Mouse (Mus musculus) limb, embryonic 14.5 days (tissue): ENCODE results near the gene Atp1b1. TPM values are rescaled to one million over a fixed set of nuclear protein-coding genes. Genes with fewer than 3 reads are reported as not detected.

Experiments used
- ATAC-seq: fragments of 200-750 bp; cut with Nextera tagmentation; 2 replicates; pipeline ENCODE4 v1.8.0; 2017; ENCODE audit warnings: low read depth, moderate number of reproducible peaks, moderate TSS enrichment; ENCODE audit not compliant: low FRiP score
- DNase-seq: peaks from one replicate; pipeline ENCODE4 v3.0.0-alpha.2; 2015; ENCODE audit warnings: low spot score
- H3K27ac ChIP-seq: fragments of 300-500 bp; sonication (generic); replicated peaks from 2 replicates; pipeline ENCODE4 v1.5.1; 2014; ENCODE audit warnings: low read depth, mild to moderate bottlenecking, low read length, moderate library complexity, mixed read lengths
- H3K27me3 ChIP-seq: fragments of 300-500 bp; sonication (generic); 2 replicates; pipeline ENCODE4 v1.6.1; 2014; ENCODE audit warnings: low read length, mixed read lengths; ENCODE audit not compliant: control insufficient read depth, insufficient read depth
- H3K36me3 ChIP-seq: fragments of 300-500 bp; sonication (generic); 2 replicates; pipeline ENCODE4 v1.6.1; 2014; ENCODE audit warnings: mild to moderate bottlenecking, low read length, moderate library complexity, mixed read lengths; ENCODE audit not compliant: control insufficient read depth, insufficient read depth
- H3K4me1 ChIP-seq: fragments of 300-500 bp; sonication (generic); 2 replicates; pipeline ENCODE4 v1.6.1; 2014; ENCODE audit warnings: antibody characterized with exemption, low read length, mixed read lengths; ENCODE audit not compliant: control insufficient read depth, insufficient read depth
- H3K4me2 ChIP-seq: fragments of 300-500 bp; sonication (generic); replicated peaks from 2 replicates; pipeline ENCODE4 v1.6.1; 2014; ENCODE audit warnings: low read depth, mild to moderate bottlenecking, low read length, moderate library complexity; ENCODE audit not compliant: severe bottlenecking
- H3K4me3 ChIP-seq: fragments of 300-500 bp; sonication (generic); replicated peaks from 2 replicates; pipeline ENCODE4 v1.5.1; 2014; ENCODE audit warnings: low read length
- H3K9ac ChIP-seq: fragments of 300-500 bp; sonication (generic); 2 replicates; pipeline ENCODE4 v1.6.1; 2014; ENCODE audit warnings: mild to moderate bottlenecking, low read depth, low read length, moderate library complexity; ENCODE audit not compliant: severe bottlenecking
- H3K9me3 ChIP-seq: fragments of 300-500 bp; sonication (generic); 2 replicates; pipeline ENCODE4 v1.6.1; 2016; ENCODE audit warnings: low read length; ENCODE audit not compliant: control insufficient read depth
- POLR2A ChIP-seq: fragments of 200-500 bp; IDR thresholded peaks from 2 replicates; pipeline ENCODE4 v1.8.0; 2012; ENCODE audit warnings: inconsistent platforms, mild to moderate bottlenecking, moderate library complexity, borderline replicate concordance; ENCODE audit not compliant: insufficient read depth, insufficient read length; ENCODE audit errors: extremely low read depth
- WGBS: fragments of 180-500 bp; shearing (Covaris S2); extraction: QIAGEN DNeasy Blood & Tissue Kit; methylation state at CpG from one replicate; pipeline ENCODE4 v1.1.7; 2014; 5-methylcytosine and 5-hydroxymethylcytosine counted together
- polyA plus RNA-seq, 2 experiments: library from polyadenylated mRNA; depleted of rRNA in 1 of 2; stranded (reverse) in 1 of 2; unstranded in 1 of 2; fragments of >200 nt; fragmentation: Nextera tagmentation in 1 of 2; extraction: Ambion mirVana in 1 of 2; gene quantifications; 2 replicates each; pipeline versions ENCODE4 v1.2.1 to v1.2.3; 2012 to 2014

Atp1b1 gene
- polyA plus RNA-seq, 2 experiments: 11.3 to 12.7 TPM

DNA sequence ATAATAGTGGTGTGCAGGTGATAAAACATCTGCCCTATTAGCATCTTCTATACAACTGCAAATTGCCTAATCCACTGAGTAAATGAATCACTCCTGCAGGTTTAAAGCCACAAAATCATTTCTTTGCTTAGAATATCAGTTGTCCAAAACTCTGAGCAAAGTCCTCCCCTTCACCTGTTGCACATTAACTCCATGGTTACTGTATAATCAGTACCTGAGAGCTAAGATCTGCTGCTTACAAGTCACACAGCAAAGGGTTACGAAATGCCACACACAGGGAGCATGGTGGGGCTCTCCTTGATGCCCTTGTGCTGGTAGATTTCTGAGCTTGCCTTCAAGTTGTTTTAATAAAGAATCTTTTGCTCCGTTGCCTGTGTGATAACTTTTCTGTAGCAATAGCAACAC is 42.8 kb downstream of the Atp1b1 start:
- no peak overlapping the region for H3K9ac ChIP-seq
- no peak overlapping the region for H3K4me3 ChIP-seq
- TF ChIP-seq POLR2A: no peak
- H3K27ac ChIP-seq: no peak overlapping the region
- no peaks in the 10 kb centered on the region for H3K9me3 ChIP-seq
- no peak for ATAC-seq
- no peak for DNase-seq
- H3K27me3 ChIP-seq: no peaks in the 10 kb centered on the region
- no peaks in the 10 kb centered on the region for H3K36me3 ChIP-seq
- H3K4me2 ChIP-seq: no peak overlapping the region
- H3K4me1 ChIP-seq: no peaks in the 10 kb centered on the region
- WGBS: 85% methylated on average over 2 of the region's 2 CpGs

DNA sequence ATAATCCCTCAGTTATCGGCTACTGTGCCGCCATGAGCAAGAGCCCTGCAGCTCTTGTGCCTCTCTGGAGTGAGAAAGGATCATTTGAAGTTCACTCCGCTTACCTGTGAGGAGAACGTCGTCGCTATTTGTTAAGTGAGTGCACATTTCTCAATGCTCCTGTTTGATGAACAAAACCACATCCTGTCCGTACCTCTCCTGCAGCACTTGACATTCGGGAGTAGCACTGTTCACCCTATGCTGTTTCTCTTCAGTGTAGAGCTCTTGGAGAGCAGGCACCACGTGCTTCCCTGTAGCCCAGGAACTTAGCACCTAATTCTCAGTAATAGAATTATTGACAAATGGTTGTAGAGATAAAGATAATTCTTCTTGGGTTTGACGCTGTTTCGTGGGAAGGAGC is 44.5 kb downstream of the Atp1b1 start:
- DNase-seq: no peak
- H3K9ac ChIP-seq: no peak overlapping the region
- WGBS: 93% methylated on average over 11 of the region's 11 CpGs

DNA sequence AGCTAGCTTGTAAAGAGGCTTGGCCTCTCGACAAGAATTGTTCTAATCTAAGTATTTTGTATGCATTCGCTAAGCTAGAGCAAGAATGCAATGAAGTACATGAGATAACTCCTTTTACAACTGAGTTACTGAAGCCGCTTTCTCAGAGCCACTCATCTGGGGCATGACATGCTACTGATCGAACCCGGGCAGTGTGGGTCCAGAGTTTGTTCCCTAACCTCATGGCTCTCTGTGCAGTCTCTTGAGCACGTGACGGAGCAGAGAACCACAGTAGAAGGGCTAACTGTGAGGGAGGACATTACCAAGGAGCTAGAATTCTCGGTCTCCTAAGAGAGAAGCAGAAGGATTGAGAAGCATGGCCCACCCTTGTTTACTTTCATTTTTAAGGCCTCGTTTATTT is 45.2 kb downstream of the Atp1b1 start:
- no peaks in the 10 kb centered on the region for H3K27me3 ChIP-seq
- no peaks in the 10 kb centered on the region for H3K36me3 ChIP-seq
- H3K9ac ChIP-seq: no peak overlapping the region
- H3K4me3 ChIP-seq: no peak overlapping the region
- WGBS: 96% methylated on average over 9 of the region's 9 CpGs
- no peaks in the 10 kb centered on the region for H3K9me3 ChIP-seq
- ATAC-seq (no peak), DNase-seq (no peak)
- no peak for TF ChIP-seq POLR2A
- no peak overlapping the region for H3K27ac ChIP-seq
- no peaks in the 10 kb centered on the region for H3K4me1 ChIP-seq
- H3K4me2 ChIP-seq: no peak overlapping the region

More for the DNA sequence above, 44.5 kb downstream of the Atp1b1 start:
- ATAC-seq: no peak
- Histone ChIP-seq H3K27me3 (no peaks in the 10 kb centered on the region), H3K4me3 (no peak overlapping the region), H3K36me3 (no peaks in the 10 kb centered on the region), H3K4me1 (no peaks in the 10 kb centered on the region), H3K4me2 (no peak overlapping the region), H3K27ac (no peak overlapping the region), H3K9me3 (no peaks in the 10 kb centered on the region)
- TF ChIP-seq POLR2A: no peak

DNA sequence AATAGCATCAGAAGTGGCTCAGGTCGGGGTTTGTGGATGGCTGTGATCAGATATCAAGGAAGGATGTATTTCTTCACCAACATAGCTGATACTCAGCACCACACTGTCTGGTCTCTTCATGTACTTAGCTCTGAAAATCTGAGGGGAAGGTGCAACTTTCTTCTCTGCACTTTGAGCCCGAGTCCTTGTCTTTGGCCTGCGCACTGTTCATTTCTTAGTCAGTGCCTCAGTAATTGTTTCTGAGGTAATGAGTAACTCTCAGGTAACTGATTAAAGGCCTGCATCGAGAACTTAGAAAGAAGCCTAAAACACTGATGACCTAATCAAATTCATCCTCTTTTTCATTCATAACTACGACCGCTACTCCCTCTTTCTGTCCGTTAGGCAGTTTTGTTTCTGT is 46.8 kb downstream of the Atp1b1 start:
- Histone ChIP-seq H3K9me3 (no peaks in the 10 kb centered on the region), H3K4me3 (no peak overlapping the region), H3K27me3 (no peaks in the 10 kb centered on the region), H3K4me1 (no peaks in the 10 kb centered on the region), H3K36me3 (no peaks in the 10 kb centered on the region), H3K9ac (no peak overlapping the region), H3K4me2 (no peak overlapping the region), H3K27ac (no peak overlapping the region)
- 92% methylated on average over 7 of the region's 7 CpGs for WGBS
- ATAC-seq (no peak), DNase-seq (no peak)
- TF ChIP-seq POLR2A: no peak

DNA sequence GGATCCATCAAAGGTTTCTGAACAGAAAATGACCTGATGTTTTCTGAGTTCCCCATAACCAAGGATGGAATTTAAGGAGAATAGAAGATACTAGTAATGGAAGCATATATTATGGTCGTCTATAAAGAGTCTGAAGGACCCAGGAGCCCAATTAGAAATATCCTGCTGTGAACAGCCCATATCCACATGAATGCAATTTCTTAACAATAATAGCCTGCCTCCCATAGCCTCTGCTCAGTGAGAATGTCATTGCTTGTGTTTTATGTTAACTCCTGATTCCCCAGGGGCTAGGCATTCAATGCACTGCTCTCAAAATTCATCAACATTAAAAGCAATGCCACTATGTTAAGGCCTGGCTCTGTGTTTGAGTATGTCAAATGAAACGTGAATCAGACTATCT is 49.5 kb downstream of the Atp1b1 start:
- ATAC-seq (no peak), DNase-seq (no peak)
- Histone ChIP-seq H3K4me3 (no peak overlapping the region), H3K36me3 (no peaks in the 10 kb centered on the region), H3K9ac (no peak overlapping the region), H3K27ac (no peak overlapping the region), H3K9me3 (no peaks in the 10 kb centered on the region), H3K4me2 (no peak overlapping the region), H3K27me3 (no peaks in the 10 kb centered on the region), H3K4me1 (no peaks in the 10 kb centered on the region)
- TF ChIP-seq POLR2A: no peak
- 42% methylated on average over 2 of the region's 2 CpGs for WGBS

DNA sequence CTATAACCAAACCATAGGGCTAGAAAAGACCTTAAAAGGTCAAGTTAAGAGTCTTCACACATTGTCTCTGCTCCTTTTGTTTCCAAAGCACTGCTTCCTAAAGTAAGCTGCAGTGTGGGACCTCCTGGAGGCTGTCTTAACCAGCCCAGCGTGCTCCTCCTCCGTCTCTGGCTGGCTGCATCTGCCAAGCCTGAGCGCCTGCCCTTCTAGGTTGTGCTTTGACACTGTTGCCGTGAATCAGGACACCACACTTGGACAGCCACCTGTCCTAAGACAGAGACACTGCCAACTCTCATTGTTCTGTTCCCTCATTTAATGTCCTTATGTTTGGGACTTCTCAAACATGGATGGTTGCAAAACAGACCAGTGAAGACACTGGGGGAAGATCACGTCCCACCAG is 51.6 kb downstream of the Atp1b1 start:
- no peaks in the 10 kb centered on the region for H3K4me1 ChIP-seq
- TF ChIP-seq POLR2A: no peak
- H3K27ac ChIP-seq: no peak overlapping the region
- DNase-seq: no peak
- WGBS: 76% methylated on average over 5 of the region's 5 CpGs
- no peaks in the 10 kb centered on the region for H3K27me3 ChIP-seq
- no peak overlapping the region for H3K4me3 ChIP-seq
- no peak overlapping the region for H3K4me2 ChIP-seq
- H3K9me3 ChIP-seq: 0 out of 2 replicates have a peak, but pooled peaks cover 3% of the 10 kb centered on the region
- ATAC-seq: no peak
- no peaks in the 10 kb centered on the region for H3K36me3 ChIP-seq
- no peak overlapping the region for H3K9ac ChIP-seq
